Mouse (Mus musculus) cerebellum, adult 8-10 months (tissue): Measurements from ENCODE around the gene Capn10.

ENCODE experiments used
- DNase-seq: peaks from one replicate; pipeline ENCODE4 v3.0.0; 2022

Capn10 gene

GRCm38 (mm10) chr1:92934182-92934827 is at the start of gene Capn10:
Gene Capn10, plus strand, starts transcription at chr1:92934376.
- peak; percentile 93 for DNase-seq

GRCm38 (mm10) chr1:92888901-92889655 is 45.1 kb upstream of the Capn10 start:
- DNase-seq: no peak

GRCm38 (mm10) chr1:92892791-92893190 is 41.4 kb upstream of the Capn10 start:
- DNase-seq: no peak

GRCm38 (mm10) chr1:92893896-92894295 is 40.3 kb upstream of the Capn10 start:
- DNase-seq: no peak

- peak; percentile 85 for DNase-seq
Observed at GRCm38 (mm10) chr1:92895089-92895488, 39.1 kb upstream of the Capn10 start.

GRCm38 (mm10) chr1:92902786-92903185 is 31.4 kb upstream of the Capn10 start, which contains the start of gene Ankmy1:
Gene Ankmy1, minus strand, starts transcription at chr1:92902906.
- DNase-seq: no peak

- no peak for DNase-seq
Observed at GRCm38 (mm10) chr1:92903627-92904026, 30.5 kb upstream of the Capn10 start.

GRCm38 (mm10) chr1:92905703-92906310 is 28.4 kb upstream of the Capn10 start:
- no peak for DNase-seq

- DNase-seq: peak; percentile 84
Observed at GRCm38 (mm10) chr1:92906779-92907631, 27.2 kb upstream of the Capn10 start, which contains the start of gene Dusp28. Gene Dusp28, plus strand, starts transcription at chr1:92906981.

- no peak for DNase-seq
Observed at GRCm38 (mm10) chr1:92907632-92908360, 26.4 kb upstream of the Capn10 start.

- no peak for DNase-seq
Observed at GRCm38 (mm10) chr1:92908664-92909063, 25.5 kb upstream of the Capn10 start.

- DNase-seq: no peak
Observed at GRCm38 (mm10) chr1:92909068-92909467, 25.1 kb upstream of the Capn10 start.

GRCm38 (mm10) chr1:92910239-92910885 is 23.8 kb upstream of the Capn10 start, which contains the start of gene Rnpepl1:
Gene Rnpepl1, plus strand, starts transcription at chr1:92910783.
- peak; percentile 78 for DNase-seq

- peak; percentile 75 for DNase-seq
Observed at GRCm38 (mm10) chr1:92910925-92911720, 23.1 kb upstream of the Capn10 start.

- no peak for DNase-seq
Observed at GRCm38 (mm10) chr1:92911721-92912138, 22.4 kb upstream of the Capn10 start.

GRCm38 (mm10) chr1:92912286-92912685 is 21.9 kb upstream of the Capn10 start:
- no peak for DNase-seq

- DNase-seq: no peak
Observed at GRCm38 (mm10) chr1:92914239-92914638, 19.9 kb upstream of the Capn10 start.

- DNase-seq: no peak
Observed at GRCm38 (mm10) chr1:92914993-92915392, 19.2 kb upstream of the Capn10 start.

GRCm38 (mm10) chr1:92916725-92917124 is 17.5 kb upstream of the Capn10 start:
- no peak for DNase-seq

- no peak for DNase-seq
Observed at GRCm38 (mm10) chr1:92919151-92919550, 15.0 kb upstream of the Capn10 start.

- no peak for DNase-seq
Observed at GRCm38 (mm10) chr1:92919775-92920174, 14.4 kb upstream of the Capn10 start.
